Mouse (Mus musculus) C2C12 (cell line): ENCODE data around the gene Col17a1.

ENCODE experiments used
- CTCF ChIP-seq: IDR thresholded peaks from one replicate; pipeline ENCODE4 v1.5.1; 2011; ENCODE audit not compliant: control insufficient read depth, insufficient read depth, insufficient read length
- USF1 ChIP-seq: IDR thresholded peaks from one replicate; pipeline ENCODE4 v1.6.1; 2011; ENCODE audit warnings: low read depth, mild to moderate bottlenecking, control low read depth, moderate library complexity

- TF ChIP-seq CTCF (no peak), USF1 (no peak)
These were observed 62.8 kb downstream of the Col17a1 start for GRCm38 (mm10) chr19:47629068-47629467.
